Mouse (Mus musculus) limb, embryonic 10.5 days (tissue): ENCODE results near the gene Dstyk. TPM values are rescaled to one million over a fixed set of nuclear protein-coding genes. Genes with fewer than 3 reads are reported as not detected.
A peak's percentile ranks its signal among the peaks of the same experiment; 100 is the strongest.

ENCODE experiments used
- DNase-seq: peaks from one replicate; pipeline ENCODE4 v3.0.0-alpha.2; 2017; ENCODE audit warnings: low spot score
- H3K27ac ChIP-seq: fragments of 300-500 bp; sonication (generic); 2 replicates; pipeline ENCODE4 v1.5.1; 2016; ENCODE audit warnings: mild to moderate bottlenecking
- H3K27me3 ChIP-seq: fragments of 300-500 bp; sonication (generic); 2 replicates; pipeline ENCODE4 v1.6.1; 2016; ENCODE audit warnings: low read depth, mild to moderate bottlenecking; ENCODE audit not compliant: poor library complexity, severe bottlenecking
- H3K36me3 ChIP-seq: fragments of 300-500 bp; sonication (generic); 2 replicates; pipeline ENCODE4 v1.6.1; 2016; ENCODE audit warnings: mild to moderate bottlenecking, moderate library complexity
- H3K4me1 ChIP-seq: fragments of 300-500 bp; sonication (generic); 2 replicates; pipeline ENCODE4 v1.6.1; 2016
- H3K4me3 ChIP-seq: fragments of 300-500 bp; sonication (generic); 2 replicates; pipeline ENCODE4 v1.5.1; 2016; ENCODE audit warnings: mild to moderate bottlenecking, moderate library complexity
- H3K9me3 ChIP-seq: fragments of 300-500 bp; sonication (generic); replicated peaks from 2 replicates; pipeline ENCODE4 v1.6.1; 2016; ENCODE audit warnings: mild to moderate bottlenecking
- WGBS: fragments of 180-500 bp; shearing (Covaris S2); methylation state at CpG from one replicate; pipeline ENCODE4 v1.1.7; 2016; 5-methylcytosine and 5-hydroxymethylcytosine counted together
- polyA plus RNA-seq: library from polyadenylated mRNA; unstranded; fragments of >200 nt; fragmentation: Nextera tagmentation; extraction: Ambion mirVana; gene quantifications from 2 replicates; pipeline ENCODE4 v1.2.1, GENCODE M21; 2016

Gene Dstyk
- polyA plus RNA-seq, 1 experiment from 2014 or later = 15.9 TPM

GRCm38 (mm10) chr1:132392872-132393271, 24.5 kb upstream of the Dstyk start:
- no peak overlapping the region for H3K4me3 ChIP-seq
- no peaks in the 10 kb centered on the region for H3K9me3 ChIP-seq
- H3K4me1 ChIP-seq = peaks cover 42% of the 10 kb centered on the region
- DNase-seq = no peak
- no peak overlapping the region for H3K27ac ChIP-seq
- WGBS = 87% methylated on average over 5 of the region's 5 CpGs
- no peaks in the 10 kb centered on the region for H3K27me3 ChIP-seq
- H3K36me3 ChIP-seq = no peaks in the 10 kb centered on the region

GRCm38 (mm10) chr1:132396705-132397104, 20.6 kb upstream of the Dstyk start:
- no peak for DNase-seq
- WGBS = 76% methylated on average over 2 of the region's 2 CpGs
- no peaks in the 10 kb centered on the region for H3K36me3 ChIP-seq
- H3K27me3 ChIP-seq = no peaks in the 10 kb centered on the region
- peaks cover 6% of the 10 kb centered on the region; the same call in 1 of the 2 replicates for H3K4me1 ChIP-seq
- no peak overlapping the region for H3K27ac ChIP-seq
- H3K9me3 ChIP-seq = no peaks in the 10 kb centered on the region
- no peak overlapping the region for H3K4me3 ChIP-seq

GRCm38 (mm10) chr1:132400538-132400937, 16.8 kb upstream of the Dstyk start:
- Histone ChIP-seq H3K9me3 (no peaks in the 10 kb centered on the region), H3K4me1 (no peaks in the 10 kb centered on the region), H3K36me3 (no peaks in the 10 kb centered on the region), H3K4me3 (no peak overlapping the region), H3K27ac (no peak overlapping the region), H3K27me3 (no peaks in the 10 kb centered on the region)
- WGBS = 58% methylated on average over 1 of the region's 1 CpGs
- no peak for DNase-seq

GRCm38 (mm10) chr1:132401843-132402242, 15.5 kb upstream of the Dstyk start:
- no peaks in the 10 kb centered on the region for H3K36me3 ChIP-seq
- no peaks in the 10 kb centered on the region for H3K9me3 ChIP-seq
- H3K27me3 ChIP-seq = no peaks in the 10 kb centered on the region
- no peak for DNase-seq
- no peaks in the 10 kb centered on the region for H3K4me1 ChIP-seq
- H3K27ac ChIP-seq = no peak overlapping the region
- 96% methylated on average over 1 of the region's 1 CpGs for WGBS
- no peak overlapping the region for H3K4me3 ChIP-seq

- no peaks in the 10 kb centered on the region for H3K4me1 ChIP-seq
- no peak overlapping the region for H3K27ac ChIP-seq
- H3K9me3 ChIP-seq = no peaks in the 10 kb centered on the region
- DNase-seq = no peak
- WGBS = 90% methylated on average over 3 of the region's 3 CpGs
- no peaks in the 10 kb centered on the region for H3K36me3 ChIP-seq
- H3K4me3 ChIP-seq = no peak overlapping the region
- H3K27me3 ChIP-seq = no peaks in the 10 kb centered on the region
Observed at GRCm38 (mm10) chr1:132410657-132411056, 6.7 kb upstream of the Dstyk start.

- Histone ChIP-seq H3K9me3 (no peaks in the 10 kb centered on the region), H3K27ac (no peak overlapping the region), H3K36me3 (no peaks in the 10 kb centered on the region), H3K27me3 (no peaks in the 10 kb centered on the region), H3K4me3 (no peak overlapping the region), H3K4me1 (peaks cover 21% of the 10 kb centered on the region)
- DNase-seq = no peak
- WGBS = 77% methylated on average over 8 of the region's 8 CpGs
Observed at GRCm38 (mm10) chr1:132416244-132416942, 962 bp upstream of the Dstyk start.

GRCm38 (mm10) chr1:132416943-132417290, 438 bp upstream of the Dstyk start:
- DNase-seq = no peak
- Histone ChIP-seq H3K9me3 (no peaks in the 10 kb centered on the region), H3K36me3 (no peaks in the 10 kb centered on the region), H3K27ac (peak overlapping the region; percentile 92), H3K27me3 (no peaks in the 10 kb centered on the region), H3K4me1 (peaks cover 21% of the 10 kb centered on the region), H3K4me3 (peak overlapping the region; percentile 71)
- 30% methylated on average over 6 of the region's 6 CpGs for WGBS

- no peaks in the 10 kb centered on the region for H3K27me3 ChIP-seq
- H3K9me3 ChIP-seq = no peaks in the 10 kb centered on the region
- H3K27ac ChIP-seq = no peak overlapping the region
- no peak overlapping the region for H3K4me3 ChIP-seq
- H3K36me3 ChIP-seq = peaks cover 8% of the 10 kb centered on the region; the same call in 1 of the 2 replicates
- 91% methylated on average over 2 of the region's 2 CpGs for WGBS
- peaks cover 21% of the 10 kb centered on the region for H3K4me1 ChIP-seq
- no peak for DNase-seq
Observed at GRCm38 (mm10) chr1:132420206-132420605, 2.9 kb downstream of the Dstyk start.

GRCm38 (mm10) chr1:132420662-132421061, 3.3 kb downstream of the Dstyk start:
- no peak overlapping the region for H3K27ac ChIP-seq
- WGBS = 90% methylated on average over 7 of the region's 7 CpGs
- H3K4me1 ChIP-seq = peaks cover 21% of the 10 kb centered on the region
- DNase-seq = no peak
- peaks cover 8% of the 10 kb centered on the region; the same call in 1 of the 2 replicates for H3K36me3 ChIP-seq
- no peak overlapping the region for H3K4me3 ChIP-seq
- H3K27me3 ChIP-seq = no peaks in the 10 kb centered on the region
- H3K9me3 ChIP-seq = no peaks in the 10 kb centered on the region

- WGBS = 93% methylated on average over 5 of the region's 5 CpGs
- Histone ChIP-seq H3K4me3 (no peak overlapping the region), H3K27me3 (no peaks in the 10 kb centered on the region), H3K36me3 (peaks cover 8% of the 10 kb centered on the region; the same call in 1 of the 2 replicates), H3K9me3 (no peaks in the 10 kb centered on the region), H3K4me1 (peaks cover 26% of the 10 kb centered on the region), H3K27ac (no peak overlapping the region)
- DNase-seq = no peak
Observed at GRCm38 (mm10) chr1:132422912-132423696, 5.7 kb downstream of the Dstyk start.

GRCm38 (mm10) chr1:132425600-132425999, 8.2 kb downstream of the Dstyk start:
- no peaks in the 10 kb centered on the region for H3K9me3 ChIP-seq
- no peaks in the 10 kb centered on the region for H3K27me3 ChIP-seq
- DNase-seq = no peak
- no peak overlapping the region for H3K4me3 ChIP-seq
- peaks cover 8% of the 10 kb centered on the region; the same call in 1 of the 2 replicates for H3K36me3 ChIP-seq
- H3K4me1 ChIP-seq = peaks cover 13% of the 10 kb centered on the region
- no peak overlapping the region for H3K27ac ChIP-seq

- Histone ChIP-seq H3K4me1 (peaks cover 29% of the 10 kb centered on the region), H3K27ac (no peak overlapping the region; the same call in 1 of the 2 replicates), H3K36me3 (peaks cover 13% of the 10 kb centered on the region), H3K4me3 (no peak overlapping the region), H3K9me3 (no peaks in the 10 kb centered on the region), H3K27me3 (no peaks in the 10 kb centered on the region)
- peak; percentile 52 for DNase-seq
- 36% methylated on average over 3 of the region's 3 CpGs for WGBS
Observed at GRCm38 (mm10) chr1:132430818-132431217, 13.5 kb downstream of the Dstyk start.

- Histone ChIP-seq H3K27me3 (no peaks in the 10 kb centered on the region), H3K36me3 (peaks cover 19% of the 10 kb centered on the region), H3K27ac (no peak overlapping the region), H3K4me3 (no peak overlapping the region), H3K9me3 (no peaks in the 10 kb centered on the region), H3K4me1 (peaks cover 24% of the 10 kb centered on the region)
- WGBS = 60% methylated on average over 9 of the region's 9 CpGs
- DNase-seq = no peak
Observed at GRCm38 (mm10) chr1:132431716-132432115, 14.4 kb downstream of the Dstyk start.
